Mouse (Mus musculus) G1E (cell line): ENCODE measurements at regions not wholly inside any gene's neighbourhood (a gene's known extent, or its start where the extent isn't known, plus 50 kb on each side); places are given as distances from the start of the nearest gene placed in this dataset.

Experiments used
- GATA2 ChIP-seq: IDR thresholded peaks from 2 replicates; pipeline ENCODE4 v1.6.1; 2012; ENCODE audit warnings: low read depth, low read length, inconsistent platforms, borderline replicate concordance
- TAL1 ChIP-seq: conservative IDR thresholded peaks from 2 replicates; pipeline ENCODE4 v1.6.1; 2012; ENCODE audit warnings: low read depth, low read length, inconsistent platforms, mixed read lengths

DNA sequence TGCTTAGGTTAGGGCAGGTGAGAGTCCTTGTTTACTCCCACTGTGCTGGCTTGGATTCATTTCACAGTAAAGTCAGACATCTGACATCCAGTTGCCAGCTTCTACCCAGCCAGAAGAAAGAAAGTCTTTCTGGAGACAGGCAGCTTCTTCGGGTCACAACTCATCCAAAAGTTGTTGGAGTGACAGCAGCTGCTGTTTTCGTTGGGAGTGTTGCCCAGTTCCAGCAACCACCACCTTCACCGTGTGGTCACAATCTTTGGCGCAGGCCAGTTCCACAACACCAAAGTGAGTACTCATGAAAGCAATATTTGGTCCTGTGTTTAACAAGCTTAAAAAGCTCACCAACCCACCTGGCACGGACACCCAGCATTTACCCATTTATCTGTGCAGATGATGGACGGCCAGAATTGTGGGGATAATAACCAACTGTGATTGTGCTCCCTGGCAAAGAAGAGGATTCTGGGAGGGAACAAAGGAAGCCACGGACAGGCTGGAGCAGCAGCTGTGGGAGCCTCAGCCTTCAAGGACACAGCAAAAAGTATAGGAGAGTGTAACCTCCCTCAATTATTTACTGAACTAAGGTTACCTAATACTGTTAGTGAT, 134.5 kb downstream of the Cand1 start:
- TF ChIP-seq GATA2 (no peak), TAL1 (no peak)
